Mouse (Mus musculus): ENCODE results near the gene Tcp10b. TPM values are rescaled to one million over a fixed set of nuclear protein-coding genes. Genes with fewer than 3 reads are reported as not detected.

The Tcp10b gene
- polyA plus RNA-seq (2017; shearing (Covaris generic)) = not detected

DNA sequence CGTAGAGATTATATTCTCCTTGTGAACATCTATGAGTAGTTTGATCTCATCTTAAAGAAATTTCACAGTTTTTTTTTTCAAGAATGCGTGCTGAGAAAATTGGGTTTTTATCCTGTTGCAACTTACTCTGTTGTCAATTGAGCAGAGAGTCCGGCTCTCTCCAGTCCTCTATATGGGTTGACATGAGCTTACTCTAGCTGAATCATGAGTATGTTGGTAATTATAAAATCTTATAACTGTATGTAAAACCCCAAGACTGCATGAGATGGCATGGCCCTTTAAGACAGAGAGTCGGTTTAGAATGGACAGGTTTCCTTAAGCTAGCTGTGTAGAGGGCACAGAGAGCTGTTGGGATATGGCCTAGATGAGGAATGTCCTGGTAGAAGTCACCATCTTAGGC lies at the start of gene Tcp10b:
Gene Tcp10b, plus strand, starts transcription at position 301 of the 400 bp plus-strand sequence.

GRCm38 (mm10) chr17:13052124-13052813 lies 8.6 kb upstream of the Tcp10b start, which contains the start of gene Gpr31b:
Gpr31b (minus strand) TSS chr17:13052296.

GRCm38 (mm10) chr17:13131710-13132109 lies 70.8 kb downstream of the Tcp10b start, which contains the start of gene Unc93a:
Unc93a (minus strand) TSS chr17:13131810.

Other genes starting within 250 kb of the Tcp10b start
- gene Mas1, start 193.0 kb upstream of the Tcp10b start, polyA plus RNA-seq (2017; shearing (Covaris generic)) = not detected
- gene Mrgprh, start 185.1 kb upstream of the Tcp10b start, polyA plus RNA-seq (2017; shearing (Covaris generic)) = not detected
- gene Pnldc1, start 150.9 kb upstream of the Tcp10b start, polyA plus RNA-seq (2017; shearing (Covaris generic)) = 0.75 TPM
- gene Tcp1, start 145.4 kb upstream of the Tcp10b start, polyA plus RNA-seq (2017; shearing (Covaris generic)) = 263 TPM
- gene Mrpl18, start 144.8 kb upstream of the Tcp10b start, polyA plus RNA-seq (2017; shearing (Covaris generic)) = 134 TPM
- 0.33 TPM for gene Acat3, start 120.5 kb upstream of the Tcp10b start, polyA plus RNA-seq (2017; shearing (Covaris generic))
- 40.7 TPM for gene Acat2, start 100.4 kb upstream of the Tcp10b start, polyA plus RNA-seq (2017; shearing (Covaris generic))
- gene Wtap, start 66.9 kb upstream of the Tcp10b start, polyA plus RNA-seq (2017; shearing (Covaris generic)) = 22.3 TPM
- gene Sod2, start 54.3 kb upstream of the Tcp10b start, polyA plus RNA-seq (2017; shearing (Covaris generic)) = 121 TPM
- not detected for gene Gpr31b, start 8.8 kb upstream of the Tcp10b start, polyA plus RNA-seq (2017; shearing (Covaris generic))
- gene Unc93a, start 70.7 kb downstream of the Tcp10b start, polyA plus RNA-seq (2017; shearing (Covaris generic)) = not detected
- not detected for gene Smok2a, start 160.1 kb downstream of the Tcp10b start, polyA plus RNA-seq (2017; shearing (Covaris generic))
- 0.18 TPM for gene Smok2b, start 169.2 kb downstream of the Tcp10b start, polyA plus RNA-seq (2017; shearing (Covaris generic))